Mouse (Mus musculus) MEL (cell line): Measurements from ENCODE around the gene Dlx3. TPM values are rescaled to one million over a fixed set of nuclear protein-coding genes. Genes with fewer than 3 reads are reported as not detected.

Experiments
- DNase-seq: peaks from one replicate; pipeline ENCODE4 v3.0.0; 2011; ENCODE audit warnings: low read depth, low spot score
- H3K27ac ChIP-seq: 2 replicates; pipeline ENCODE4 v1.5.1; 2012; ENCODE audit warnings: low read depth, mild to moderate bottlenecking, control low read depth, low read length, moderate library complexity; ENCODE audit not compliant: control insufficient read depth
- H3K27me3 ChIP-seq, 2 experiments: fragments of 150-350 bp in 1 of 2; sonication (generic) in 1 of 2; 2 replicates each; pipeline ENCODE4 v1.6.1; 2012; ENCODE audit warnings: low read length in 2 of 2, mild to moderate bottlenecking in 2 of 2, improper control_type of control experiment in 1 of 2, moderate library complexity in 1 of 2; ENCODE audit not compliant: insufficient read depth in 2 of 2, control insufficient read depth in 1 of 2
- H3K36me3 ChIP-seq, 2 experiments: 2 replicates each; pipeline ENCODE4 v1.6.1; 2012 to 2014; ENCODE audit warnings: low read length in 2 of 2, improper control_type of control experiment in 1 of 2, inconsistent platforms in 1 of 2, mild to moderate bottlenecking in 1 of 2; ENCODE audit not compliant: insufficient read depth in 2 of 2, control insufficient read depth in 1 of 2
- H3K4me1 ChIP-seq, 2 experiments: fragments of 150-350 bp in 1 of 2; sonication (generic) in 1 of 2; 2 replicates each; pipeline ENCODE4 v1.6.1; 2012; ENCODE audit warnings: low read length in 2 of 2, improper control_type of control experiment in 1 of 2, mild to moderate bottlenecking in 1 of 2; ENCODE audit not compliant: insufficient read depth in 2 of 2, control insufficient read depth in 1 of 2
- H3K4me3 ChIP-seq, 2 experiments: fragments of 150-350 bp in 1 of 2; sonication (generic) in 1 of 2; 2 replicates each; pipeline ENCODE4 v1.5.1; 2012; ENCODE audit warnings: low read depth in 2 of 2, low read length in 2 of 2, mild to moderate bottlenecking in 2 of 2, moderate library complexity in 2 of 2, control low read depth in 1 of 2, improper control_type of control experiment in 1 of 2; ENCODE audit not compliant: control insufficient read depth in 1 of 2, insufficient read depth in 1 of 2
- H3K79me2 ChIP-seq: 2 replicates; pipeline ENCODE4 v1.6.1; 2012; ENCODE audit warnings: mild to moderate bottlenecking, low read length, moderate library complexity; ENCODE audit not compliant: control insufficient read depth, poor library complexity, insufficient read depth
- H3K9ac ChIP-seq: 2 replicates; pipeline ENCODE4 v1.6.1; 2012; ENCODE audit warnings: low read depth, mild to moderate bottlenecking, control low read depth, low read length, moderate library complexity; ENCODE audit not compliant: control insufficient read depth, poor library complexity, severe bottlenecking
- H3K9me3 ChIP-seq: fragments of 150-350 bp; sonication (generic); replicated peaks from 2 replicates; pipeline ENCODE4 v1.6.1; 2012; ENCODE audit warnings: mild to moderate bottlenecking, low read length, improper control_type of control experiment, moderate library complexity; ENCODE audit not compliant: insufficient read depth
- CHD2 ChIP-seq: IDR thresholded peaks from 2 replicates; pipeline ENCODE4 v1.6.1; 2011; ENCODE audit warnings: low read length, improper control_type of control experiment
- CTCF ChIP-seq, 3 experiments: IDR thresholded peaks in 2 of 3; conservative IDR thresholded peaks in 1 of 3; 2 replicates each; pipeline ENCODE4 v1.5.1; 2011 to 2012; ENCODE audit warnings: low read length in 3 of 3, low read depth in 2 of 3, mild to moderate bottlenecking in 2 of 3, improper control_type of control experiment in 1 of 3, inconsistent platforms in 1 of 3, mixed read lengths in 1 of 3, moderate library complexity in 1 of 3; ENCODE audit not compliant: control insufficient read depth in 1 of 3, insufficient read depth in 1 of 3, poor library complexity in 1 of 3, severe bottlenecking in 1 of 3
- E2F4 ChIP-seq: IDR thresholded peaks from 2 replicates; pipeline ENCODE4 v1.6.1; 2011; ENCODE audit warnings: low read depth, low read length, improper control_type of control experiment, borderline replicate concordance
- ELF1 ChIP-seq: IDR thresholded peaks from 2 replicates; pipeline ENCODE4 v1.6.1; 2014; ENCODE audit warnings: low read depth, mild to moderate bottlenecking, inconsistent platforms, low read length, improper control_type of control experiment, moderate library complexity
- JUND ChIP-seq: IDR thresholded peaks from 2 replicates; pipeline ENCODE4 v1.6.1; 2011; ENCODE audit warnings: low read depth, mild to moderate bottlenecking, improper control_type of control experiment, low read length
- NRF1 ChIP-seq: IDR thresholded peaks from 2 replicates; pipeline ENCODE4 v1.6.1; 2014; ENCODE audit warnings: low read depth, mild to moderate bottlenecking, inconsistent platforms, low read length, improper control_type of control experiment, moderate library complexity; ENCODE audit not compliant: poor library complexity, insufficient read depth, severe bottlenecking
- POLR2A ChIP-seq, 2 experiments: IDR thresholded peaks; 2 replicates each; pipeline ENCODE4 v1.6.1; 2011 to 2012; ENCODE audit warnings: low read length in 2 of 2, mild to moderate bottlenecking in 2 of 2, control low read depth in 1 of 2, improper control_type of control experiment in 1 of 2, low read depth in 1 of 2, moderate library complexity in 1 of 2; ENCODE audit not compliant: control insufficient read depth in 1 of 2, insufficient read depth in 1 of 2, poor library complexity in 1 of 2
- RAD21 ChIP-seq: IDR thresholded peaks from 2 replicates; pipeline ENCODE4 v1.6.1; 2011; ENCODE audit warnings: mild to moderate bottlenecking, low read depth, low read length, improper control_type of control experiment
- RCOR1 ChIP-seq: IDR thresholded peaks from 2 replicates; pipeline ENCODE4 v1.6.1; 2012; ENCODE audit warnings: low read depth, mild to moderate bottlenecking, inconsistent platforms, low read length, improper control_type of control experiment
- SIN3A ChIP-seq: IDR thresholded peaks from 2 replicates; pipeline ENCODE4 v1.6.1; 2012; ENCODE audit warnings: low read length, improper control_type of control experiment, inconsistent platforms
- TAL1 ChIP-seq: IDR thresholded peaks from 2 replicates; pipeline ENCODE4 v1.6.1; 2012; ENCODE audit warnings: mild to moderate bottlenecking, inconsistent platforms, low read length, moderate library complexity, mixed read lengths
- UBTF ChIP-seq: IDR thresholded peaks from 2 replicates; pipeline ENCODE4 v1.6.1; 2012; ENCODE audit warnings: low read depth, mild to moderate bottlenecking, inconsistent platforms, low read length, improper control_type of control experiment, moderate library complexity, borderline replicate concordance; ENCODE audit not compliant: insufficient read depth
- USF1 ChIP-seq: IDR thresholded peaks from 2 replicates; pipeline ENCODE4 v1.6.1; 2014; ENCODE audit warnings: low read depth, mild to moderate bottlenecking, inconsistent platforms, low read length, improper control_type of control experiment, moderate library complexity
- ZKSCAN1 ChIP-seq: IDR thresholded peaks from 2 replicates; pipeline ENCODE4 v1.6.1; 2012; ENCODE audit warnings: low read depth, mild to moderate bottlenecking, inconsistent platforms, low read length, improper control_type of control experiment, moderate library complexity
- ZNF384 ChIP-seq: IDR thresholded peaks from 2 replicates; pipeline ENCODE4 v1.6.1; 2012; ENCODE audit warnings: low read depth, mild to moderate bottlenecking, inconsistent platforms, low read length, improper control_type of control experiment
- polyA plus RNA-seq, 2 experiments: library from polyadenylated mRNA; stranded (reverse) in 1 of 2; unstranded in 1 of 2; fragments of >175 nt in 1 of 2; fragments of >200 nt in 1 of 2; gene quantifications; 2 replicates each; pipeline versions ENCODE4 v1.2.1 to v1.2.4; 2012; ENCODE audit warnings: low replicate concordance in 2 of 2, low read depth in 1 of 2; ENCODE audit not compliant: insufficient read length in 2 of 2, insufficient read depth in 1 of 2, missing spikeins in 1 of 2
- total RNA-seq: library from RNA; depleted of rRNA; stranded (reverse); fragments of 300-350 nt; gene quantifications from 2 replicates; pipeline ENCODE4 v1.2.3, GENCODE M21; 2012

The Dlx3 gene
- total and polyA plus RNA-seq, 3 experiments: not detected

- Histone ChIP-seq H3K9ac (no peak overlapping the region), H3K27me3 (peaks cover 10 to 15% of the 10 kb centered on the region in 2 experiments), H3K79me2 (no peaks in the 10 kb centered on the region)
Observed at GRCm38 (mm10) chr11:95072804-95073203, 47.1 kb upstream of the Dlx3 start.

DNA sequence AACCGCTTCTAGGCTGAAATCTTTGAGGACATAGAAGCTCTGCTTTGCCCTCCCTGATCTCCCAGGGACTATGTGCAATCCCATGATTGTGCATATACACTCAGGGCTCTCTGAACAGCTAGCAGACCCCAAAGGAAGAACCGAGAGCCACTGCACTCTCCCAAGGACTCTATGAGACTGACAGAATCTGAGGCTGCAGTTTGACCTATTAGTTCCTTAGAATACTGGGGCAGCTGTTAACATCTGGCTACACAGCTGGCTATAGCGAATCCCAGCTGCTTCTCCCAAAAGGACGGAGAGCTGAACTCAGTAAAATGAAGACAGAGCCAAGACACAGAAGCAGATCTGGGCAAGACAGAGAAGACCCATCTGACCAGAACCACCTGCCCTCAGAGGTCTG lies 46.1 kb upstream of the Dlx3 start:
- H3K79me2 ChIP-seq: no peaks in the 10 kb centered on the region
- TF ChIP-seq NRF1: no peak
- no peak for TF ChIP-seq ELF1
- no peak for TF ChIP-seq E2F4
- no peak for TF ChIP-seq CTCF (IDR thresholded peaks at IDR 0.05 in 2 of 3, conservative IDR thresholded peaks at IDR 0.05 in 1 of 3; ENCODE audit: control insufficient read depth in 1 of 3, insufficient read depth in 1 of 3, low read depth in 2 of 3, low read length in 3 of 3, poor library complexity in 1 of 3, severe bottlenecking in 1 of 3)
- TF ChIP-seq RCOR1: no peak
- no peak for TF ChIP-seq USF1
- TF ChIP-seq SIN3A: no peak
- TF ChIP-seq TAL1: no peak
- TF ChIP-seq CHD2: no peak
- no peak for TF ChIP-seq RAD21
- no peak for TF ChIP-seq UBTF

More at GRCm38 (mm10) chr11:95072804-95073203, 47.1 kb upstream of the Dlx3 start:
- Histone ChIP-seq H3K4me3 (no peak overlapping the region), H3K36me3 (no peaks in the 10 kb centered on the region), H3K9me3 (no peaks in the 10 kb centered on the region), H3K4me1 (no peaks in the 10 kb centered on the region)
- DNase-seq: no peak
- TF ChIP-seq POLR2A (IDR thresholded peaks at IDR 0.05; ENCODE audit: control insufficient read depth in 1 of 2, insufficient read depth in 1 of 2, low read depth in 1 of 2, low read length in 2 of 2, poor library complexity in 1 of 2) (no peak), ZNF384 (no peak), ELF1 (no peak)
- TF ChIP-seq, all 39 proteins: peak for 0
- no peak overlapping the region for H3K27ac ChIP-seq

DNA sequence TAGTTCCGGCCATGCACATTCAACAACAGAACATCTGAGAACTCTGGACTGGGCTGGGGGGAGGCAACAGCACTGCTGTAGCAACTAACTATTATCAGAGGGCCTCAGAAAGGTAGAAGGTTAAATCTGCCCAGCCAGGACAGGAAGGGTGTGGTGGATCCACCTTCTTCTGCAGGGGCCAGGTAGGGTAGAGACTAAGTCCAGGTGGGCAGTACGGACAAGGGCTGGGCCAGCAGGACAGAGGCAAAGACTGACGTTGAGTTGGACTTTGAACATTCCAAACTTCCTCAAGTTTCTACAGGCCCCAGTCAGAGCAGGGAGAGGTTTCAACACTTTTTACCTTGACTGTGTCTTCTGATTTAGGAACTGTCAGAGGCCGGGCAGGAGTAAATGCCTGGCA lies 45.2 kb upstream of the Dlx3 start:
- Histone ChIP-seq H3K9ac (no peak overlapping the region), H3K36me3 (no peaks in the 10 kb centered on the region), H3K4me1 (no peaks in the 10 kb centered on the region), H3K9me3 (no peaks in the 10 kb centered on the region), H3K27me3 (peaks cover 8 to 13% of the 10 kb centered on the region in 2 experiments; a peak in 3 of 4 replicates), H3K4me3 (no peak overlapping the region), H3K27ac (no peak overlapping the region), H3K79me2 (no peaks in the 10 kb centered on the region)
- TF ChIP-seq JUND (no peak), ZKSCAN1 (no peak)
- no peak for DNase-seq

More for the DNA sequence above, 46.1 kb upstream of the Dlx3 start:
- Histone ChIP-seq H3K27ac (no peak overlapping the region), H3K36me3 (no peaks in the 10 kb centered on the region), H3K4me3 (no peak overlapping the region), H3K9me3 (no peaks in the 10 kb centered on the region), H3K4me1 (no peaks in the 10 kb centered on the region), H3K27me3 (peaks cover 8 to 12% of the 10 kb centered on the region in 2 experiments; a peak in 3 of 4 replicates), H3K9ac (no peak overlapping the region)
- DNase-seq: no peak
